Mouse (Mus musculus) G1E (cell line): ENCODE measurements around the gene Rem2. TPM values are rescaled to one million over a fixed set of nuclear protein-coding genes. Genes with fewer than 3 reads are reported as not detected.

Source experiments
- ATAC-seq: 2 replicates; pipeline ENCODE4 v1.8.0; 2016; ENCODE audit warnings: mild to moderate bottlenecking; ENCODE audit not compliant: insufficient number of reproducible peaks, poor library complexity, low FRiP score, severe bottlenecking; ENCODE audit errors: extremely low read depth
- DNase-seq: peaks from one replicate; pipeline ENCODE4 v3.0.0; 2012; ENCODE audit warnings: low spot score
- H3K27me3 ChIP-seq: 2 replicates; pipeline ENCODE4 v1.6.1; 2012; ENCODE audit warnings: mild to moderate bottlenecking, low read length, inconsistent platforms; ENCODE audit not compliant: insufficient read depth
- H3K36me3 ChIP-seq: replicated peaks from 2 replicates; pipeline ENCODE3; 2012; ENCODE audit warnings: mild to moderate bottlenecking, inconsistent platforms
- H3K4me1 ChIP-seq: 2 replicates; pipeline ENCODE4 v1.6.1; 2012; ENCODE audit warnings: low read depth, low read length, inconsistent platforms, mixed read lengths; ENCODE audit not compliant: insufficient read depth
- H3K4me3 ChIP-seq: 2 replicates; pipeline ENCODE4 v1.5.1; 2012; ENCODE audit warnings: low read depth, mild to moderate bottlenecking, inconsistent platforms, low read length, moderate library complexity, mixed read lengths
- H3K9me3 ChIP-seq: replicated peaks from 2 replicates; pipeline ENCODE4 v1.6.1; 2012; ENCODE audit warnings: inconsistent platforms
- CTCF ChIP-seq: IDR thresholded peaks from 2 replicates; pipeline ENCODE4 v1.5.1; 2012; ENCODE audit warnings: low read depth, low read length, inconsistent platforms, mixed read lengths
- GATA1 ChIP-seq: IDR thresholded peaks from 2 replicates; pipeline ENCODE4 v1.6.1; 2012; ENCODE audit warnings: borderline replicate concordance, low read length, inconsistent platforms, mixed read lengths
- GATA2 ChIP-seq: IDR thresholded peaks from 2 replicates; pipeline ENCODE4 v1.6.1; 2012; ENCODE audit warnings: low read depth, low read length, inconsistent platforms, borderline replicate concordance
- POLR2AphosphoS5 ChIP-seq: IDR thresholded peaks from 2 replicates; pipeline ENCODE4 v1.6.1; 2012; ENCODE audit warnings: low read depth, low read length, inconsistent platforms; ENCODE audit not compliant: insufficient replicate concordance
- TAL1 ChIP-seq: conservative IDR thresholded peaks from 2 replicates; pipeline ENCODE4 v1.6.1; 2012; ENCODE audit warnings: low read depth, low read length, inconsistent platforms, mixed read lengths
- polyA plus RNA-seq: library from polyadenylated mRNA; stranded (reverse); fragments of >175 nt; gene quantifications from 2 replicates; pipeline ENCODE4 v1.2.3, GENCODE M21; 2012
- total RNA-seq, 2 experiments: library from RNA; stranded (forward) in 1 of 2; stranded (reverse) in 1 of 2; fragments of 200-1000 nt in 1 of 2; fragments of >200 nt in 1 of 2; fragmentation: Nextera tagmentation in 1 of 2; gene quantifications; 2 replicates each; pipeline ENCODE4 v1.2.3; 2014 to 2017

Gene Rem2
- total and polyA plus RNA-seq, 3 experiments: 0.08 TPM; not detected in 2

- peaks cover 2% of the 10 kb centered on the region; the same call in 1 of the 2 replicates for H3K9me3 ChIP-seq
- H3K27me3 ChIP-seq: peaks cover 13% of the 10 kb centered on the region
- H3K4me3 ChIP-seq: no peak overlapping the region
- no peak for ATAC-seq
- H3K36me3 ChIP-seq: no peaks in the 10 kb centered on the region
- H3K4me1 ChIP-seq: peaks cover 20% of the 10 kb centered on the region
- no peak for TF ChIP-seq GATA1
- no peak for DNase-seq
Measured at GRCm38 (mm10) chr14:54457907-54458569, 17.9 kb upstream of the Rem2 start.

- Histone ChIP-seq H3K27me3 (no peaks in the 10 kb centered on the region), H3K4me3 (no peak overlapping the region), H3K9me3 (peaks cover 1% of the 10 kb centered on the region; the same call in 1 of the 2 replicates), H3K4me1 (peaks cover 36% of the 10 kb centered on the region), H3K36me3 (peaks cover 17% of the 10 kb centered on the region)
- TF ChIP-seq GATA1: no peak
- no peak for TF ChIP-seq GATA2
- no peak for TF ChIP-seq TAL1
- no peak for TF ChIP-seq POLR2AphosphoS5
- TF ChIP-seq CTCF: no peak
- ATAC-seq: no peak
- DNase-seq: no peak
Measured at GRCm38 (mm10) chr14:54462146-54462545, 13.8 kb upstream of the Rem2 start.

- DNase-seq (no peak), ATAC-seq (peak; percentile 30; the same call in 1 of the 2 replicates)
- H3K4me3 ChIP-seq: peak overlapping the region; percentile 95
- TF ChIP-seq GATA2 (no peak), CTCF (no peak), TAL1 (no peak)
- H3K27me3 ChIP-seq: no peaks in the 10 kb centered on the region; the same call in 1 of the 2 replicates
- peaks cover 29% of the 10 kb centered on the region for H3K36me3 ChIP-seq
- no peaks in the 10 kb centered on the region for H3K9me3 ChIP-seq
- H3K4me1 ChIP-seq: peaks cover 48% of the 10 kb centered on the region
Measured at GRCm38 (mm10) chr14:54463108-54463958, 12.6 kb upstream of the Rem2 start.

- H3K27me3 ChIP-seq: no peaks in the 10 kb centered on the region; the same call in 1 of the 2 replicates
- TF ChIP-seq POLR2AphosphoS5: no peak
- no peak for TF ChIP-seq GATA2
- TF ChIP-seq GATA1: no peak
- TF ChIP-seq TAL1: no peak
- no peak for TF ChIP-seq CTCF
- no peaks in the 10 kb centered on the region for H3K9me3 ChIP-seq
- peaks cover 35% of the 10 kb centered on the region for H3K36me3 ChIP-seq
- H3K4me1 ChIP-seq: peaks cover 54% of the 10 kb centered on the region
- H3K4me3 ChIP-seq: peak within 1 kb of the TSS; percentile 95
- DNase-seq (peak; percentile 84), ATAC-seq (peak; percentile 65)
Measured at GRCm38 (mm10) chr14:54463959-54464292, 12.0 kb upstream of the Rem2 start, which contains the start of gene Lrp10. Gene Lrp10 (plus strand): TSS chr14:54464137.

GRCm38 (mm10) chr14:54464293-54465005, 11.5 kb upstream of the Rem2 start:
- no peaks in the 10 kb centered on the region for H3K9me3 ChIP-seq
- no peaks in the 10 kb centered on the region; the same call in 1 of the 2 replicates for H3K27me3 ChIP-seq
- peaks cover 40% of the 10 kb centered on the region for H3K36me3 ChIP-seq
- peak; percentile 79 for DNase-seq
- peaks cover 59% of the 10 kb centered on the region for H3K4me1 ChIP-seq
- ATAC-seq: peak; percentile 74
- TF ChIP-seq CTCF: peak; percentile 24; the same call in 1 of the 2 replicates
- no peak for TF ChIP-seq POLR2AphosphoS5
- TF ChIP-seq GATA2: no peak
- H3K4me3 ChIP-seq: peak overlapping the region; percentile 95

- no peak for TF ChIP-seq GATA2
- TF ChIP-seq CTCF: no peak
- TF ChIP-seq GATA1: no peak
- no peak for TF ChIP-seq TAL1
- no peak; the same call in 1 of the 2 replicates for TF ChIP-seq POLR2AphosphoS5
- no peak for DNase-seq
Measured at GRCm38 (mm10) chr14:54471467-54471866, 4.4 kb upstream of the Rem2 start.

More at GRCm38 (mm10) chr14:54471467-54471866, 4.4 kb upstream of the Rem2 start:
- Histone ChIP-seq H3K4me3 (no peak overlapping the region), H3K27me3 (peaks cover 18% of the 10 kb centered on the region), H3K36me3 (peaks cover 56% of the 10 kb centered on the region), H3K9me3 (no peaks in the 10 kb centered on the region), H3K4me1 (peaks cover 35% of the 10 kb centered on the region)
- ATAC-seq: no peak
